Mouse (Mus musculus) kidney, embryonic 16.5 days (tissue): ENCODE measurements around the gene Mfsd5. TPM values are rescaled to one million over a fixed set of nuclear protein-coding genes. Genes with fewer than 3 reads are reported as not detected.

ENCODE experiments used
- ATAC-seq: fragments of 200-750 bp; cut with Nextera tagmentation; 2 replicates; pipeline ENCODE4 v1.8.0; 2017; ENCODE audit warnings: moderate TSS enrichment; ENCODE audit not compliant: low FRiP score, low TSS enrichment
- H3K27ac ChIP-seq: fragments of 300-500 bp; sonication (generic); 2 replicates; pipeline ENCODE4 v1.5.1; 2014; ENCODE audit warnings: low read length
- H3K27me3 ChIP-seq: fragments of 300-500 bp; sonication (generic); 2 replicates; pipeline ENCODE4 v1.6.1; 2014; ENCODE audit warnings: low read length, control low read depth, mixed read lengths; ENCODE audit not compliant: insufficient read depth
- H3K36me3 ChIP-seq: fragments of 300-500 bp; sonication (generic); 2 replicates; pipeline ENCODE4 v1.6.1; 2014; ENCODE audit warnings: low read length, control low read depth, mixed read lengths; ENCODE audit not compliant: insufficient read depth
- H3K4me1 ChIP-seq: fragments of 300-500 bp; sonication (generic); 2 replicates; pipeline ENCODE4 v1.6.1; 2014; ENCODE audit warnings: low read length, control low read depth, mixed read lengths; ENCODE audit not compliant: insufficient read depth
- H3K4me2 ChIP-seq: fragments of 300-500 bp; sonication (generic); replicated peaks from 2 replicates; pipeline ENCODE4 v1.6.1; 2014; ENCODE audit warnings: low read depth, low read length
- H3K4me3 ChIP-seq: fragments of 300-500 bp; sonication (generic); 2 replicates; pipeline ENCODE4 v1.5.1; 2014; ENCODE audit warnings: mild to moderate bottlenecking, low read length
- H3K9ac ChIP-seq: fragments of 300-500 bp; sonication (generic); replicated peaks from 2 replicates; pipeline ENCODE4 v1.6.1; 2014; ENCODE audit warnings: low read length
- H3K9me3 ChIP-seq: fragments of 300-500 bp; sonication (generic); 2 replicates; pipeline ENCODE4 v1.6.1; 2016; ENCODE audit warnings: low read length, control low read depth
- WGBS: fragments of 180-500 bp; shearing (Covaris S2); extraction: QIAGEN DNeasy Blood & Tissue Kit; methylation state at CpG from one replicate; pipeline ENCODE4 v1.1.7; 2014; 5-methylcytosine and 5-hydroxymethylcytosine counted together
- polyA plus RNA-seq: library from polyadenylated mRNA; unstranded; fragments of >200 nt; fragmentation: Nextera tagmentation; extraction: Ambion mirVana; gene quantifications from 2 replicates; pipeline ENCODE4 v1.2.1, GENCODE M21; 2015

Gene Mfsd5
- polyA plus RNA-seq, 1 experiment from 2014 or later: 78.8 TPM

DNA sequence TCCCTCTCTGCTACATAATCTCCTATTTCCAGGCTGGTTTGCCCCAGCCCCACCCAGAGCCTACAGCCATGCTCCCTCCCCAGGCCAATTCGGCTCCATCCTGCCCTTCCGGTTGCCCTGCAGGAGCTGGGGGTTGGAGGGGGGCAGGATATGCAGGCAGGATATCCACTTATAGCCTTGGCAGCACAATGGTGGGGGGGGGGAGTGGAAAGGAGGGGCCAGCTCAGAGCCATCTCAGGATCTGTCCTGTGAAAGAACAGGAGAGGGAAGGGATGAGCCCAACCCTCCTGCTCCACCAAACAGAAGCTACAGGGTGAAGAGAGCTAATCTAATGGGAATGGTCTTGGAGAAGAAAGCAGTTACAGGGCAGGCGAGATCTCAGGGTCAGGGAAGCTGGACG is 38.6 kb upstream of the Mfsd5 start:
- Histone ChIP-seq H3K4me3 (no peak overlapping the region), H3K9me3 (no peaks in the 10 kb centered on the region), H3K4me1 (peaks cover 48% of the 10 kb centered on the region), H3K9ac (no peak overlapping the region), H3K27ac (peak overlapping the region; percentile 11; the same call in 1 of the 2 replicates), H3K27me3 (no peaks in the 10 kb centered on the region), H3K36me3 (peaks cover 12% of the 10 kb centered on the region), H3K4me2 (no peak overlapping the region)
- WGBS: 67% methylated on average over 4 of the region's 4 CpGs
- ATAC-seq: peak; percentile 29; the same call in 1 of the 2 replicates

DNA sequence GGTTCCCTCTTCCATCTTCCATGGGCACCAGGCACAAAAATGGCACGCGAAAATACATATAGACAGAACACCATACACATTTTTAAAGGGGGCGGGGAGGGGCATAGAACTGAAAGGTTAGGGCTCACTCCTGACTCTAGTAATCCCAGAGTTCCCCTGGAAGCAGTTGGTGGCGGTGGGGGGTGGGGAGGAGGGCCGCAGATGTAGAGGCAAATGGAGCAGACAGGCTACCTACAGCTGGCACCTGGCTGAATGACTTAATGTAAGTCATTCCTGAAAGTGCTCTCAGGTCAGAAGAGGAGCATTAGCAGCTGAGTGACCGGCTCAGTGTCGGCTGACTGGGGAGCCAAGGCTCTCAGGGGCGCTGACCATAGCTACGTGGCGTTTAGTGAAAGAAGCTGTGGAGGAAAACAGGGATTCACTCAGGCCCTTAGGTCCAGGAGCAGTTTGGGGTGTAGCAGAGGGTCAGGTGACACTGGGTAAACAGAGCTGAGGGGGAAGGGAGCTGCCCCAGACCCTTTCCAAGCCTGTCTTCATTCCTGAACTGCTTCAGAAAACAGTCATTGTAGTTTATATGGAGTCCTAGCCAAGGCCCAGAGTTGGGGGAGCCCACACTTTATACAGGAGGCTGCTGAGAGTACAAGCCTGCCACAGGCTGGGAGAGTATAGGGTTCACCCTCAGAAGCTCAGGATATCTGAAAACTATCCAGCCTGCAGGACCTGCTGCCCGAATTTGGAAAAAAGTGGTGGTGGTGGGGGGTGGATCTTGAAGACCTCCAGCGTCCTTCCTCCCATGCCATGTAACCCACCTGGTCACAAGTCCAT is 36.6 kb upstream of the Mfsd5 start:
- Histone ChIP-seq H3K4me1 (peaks cover 43% of the 10 kb centered on the region), H3K27ac (peak overlapping the region; percentile 1; the same call in 1 of the 2 replicates), H3K4me3 (peak overlapping the region; percentile 71; the same call in 1 of the 2 replicates), H3K27me3 (no peaks in the 10 kb centered on the region), H3K36me3 (peaks cover 12% of the 10 kb centered on the region), H3K4me2 (peak overlapping the region; percentile 98), H3K9ac (peak overlapping the region; percentile 62), H3K9me3 (no peaks in the 10 kb centered on the region)
- no peak for ATAC-seq
- 39% methylated on average over 12 of the region's 12 CpGs for WGBS

DNA sequence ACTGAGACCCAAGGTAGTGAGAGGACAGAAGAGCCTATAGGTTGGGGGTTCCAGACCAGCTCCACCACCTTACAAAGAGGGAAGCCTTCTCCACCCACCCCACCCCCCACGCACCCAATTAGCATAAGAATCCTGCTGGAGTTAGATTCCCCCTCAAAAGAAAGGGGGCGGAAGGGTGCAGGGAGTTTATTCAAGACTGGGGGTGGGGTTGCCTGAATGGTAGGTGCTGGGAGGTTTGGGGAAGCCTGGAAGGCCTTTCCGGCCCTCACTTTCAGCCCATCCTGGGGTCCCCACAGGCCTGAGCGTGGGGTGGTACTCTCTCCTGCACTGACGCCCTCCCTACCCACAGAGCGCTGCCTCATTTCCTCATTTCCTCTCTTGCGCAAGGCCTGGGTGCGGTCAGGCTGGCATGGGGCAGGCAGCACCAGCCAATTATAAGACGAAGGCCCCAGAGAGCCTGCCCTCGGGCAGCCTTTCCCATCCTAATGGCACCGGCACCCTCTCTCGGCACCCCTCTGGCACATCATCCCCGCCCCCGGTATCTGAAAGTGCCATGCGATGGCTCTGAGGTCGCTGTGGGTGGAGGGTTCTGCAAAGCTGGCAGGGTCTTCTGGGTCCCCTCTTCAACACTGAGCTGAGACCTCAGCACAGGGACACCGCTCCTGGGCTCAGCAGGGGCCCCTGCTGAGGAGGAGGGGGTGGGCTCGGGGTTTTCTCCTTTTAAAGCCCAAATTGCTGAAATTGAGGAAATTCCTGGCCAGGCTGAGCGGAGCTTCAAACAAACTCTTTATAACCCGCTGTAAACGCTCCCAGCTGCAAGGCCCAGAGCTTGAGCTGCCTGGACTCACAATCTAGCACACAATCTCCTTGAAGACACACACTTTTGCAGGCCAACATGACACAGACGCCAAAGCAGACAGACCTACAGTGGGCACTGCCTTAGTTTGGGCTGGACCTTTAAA is 35.7 kb upstream of the Mfsd5 start:
- WGBS: 27% methylated on average over 22 of the region's 22 CpGs
- Histone ChIP-seq H3K4me2 (peak overlapping the region; percentile 98), H3K36me3 (peaks cover 6% of the 10 kb centered on the region; the same call in 1 of the 2 replicates), H3K9ac (peak overlapping the region; percentile 62), H3K27ac (peak overlapping the region; percentile 75), H3K27me3 (no peaks in the 10 kb centered on the region), H3K9me3 (no peaks in the 10 kb centered on the region), H3K4me1 (peaks cover 49% of the 10 kb centered on the region), H3K4me3 (peak overlapping the region; percentile 71)
- ATAC-seq: no peak

DNA sequence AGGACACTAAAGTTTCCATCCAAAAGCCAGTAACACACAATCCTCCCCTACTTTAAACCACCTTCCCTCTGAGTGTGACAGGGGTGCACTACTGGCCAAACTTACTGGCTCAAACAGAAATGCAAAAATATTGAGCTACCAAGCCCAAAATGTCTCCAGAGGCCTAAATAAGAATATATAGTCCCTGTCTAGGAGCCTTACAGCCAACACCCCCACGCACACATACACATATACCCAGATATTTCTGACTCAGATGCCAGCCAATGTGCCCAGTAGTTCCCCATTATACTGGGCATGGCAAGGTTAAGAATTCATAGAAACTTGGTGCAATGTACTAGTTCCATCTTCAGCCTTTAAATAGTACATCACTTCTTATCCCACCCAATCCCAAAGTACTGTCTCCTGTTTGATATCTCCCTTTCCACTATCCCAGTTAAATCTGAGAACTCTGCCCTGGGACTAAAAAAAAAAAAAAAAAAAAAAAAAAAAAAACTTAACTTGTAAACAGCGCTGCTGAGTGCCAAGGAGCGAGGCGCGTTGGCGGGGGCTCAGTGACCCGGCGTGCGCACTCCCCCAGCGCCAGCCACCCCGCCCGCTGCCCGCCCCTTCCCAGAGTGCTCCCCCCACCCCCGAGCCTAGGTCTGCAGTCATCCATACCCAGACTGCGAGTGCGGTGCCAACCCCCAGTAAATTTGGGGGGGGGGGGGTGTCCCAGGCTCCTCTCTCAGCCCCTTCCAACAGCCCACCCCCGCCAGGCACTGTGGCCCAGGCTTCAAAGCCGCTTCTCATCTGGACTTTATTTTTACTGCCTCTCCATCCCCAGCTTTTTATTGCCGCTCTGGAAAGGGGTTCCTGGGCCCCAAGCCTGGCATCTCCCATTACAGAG is 34.7 kb upstream of the Mfsd5 start:
- Histone ChIP-seq H3K4me3 (peak overlapping the region; percentile 71), H3K27me3 (no peaks in the 10 kb centered on the region), H3K9ac (peak overlapping the region; percentile 84), H3K4me1 (peaks cover 60% of the 10 kb centered on the region), H3K36me3 (no peaks in the 10 kb centered on the region), H3K27ac (peak overlapping the region; percentile 75), H3K4me2 (peak overlapping the region; percentile 98), H3K9me3 (no peaks in the 10 kb centered on the region)
- WGBS: 5% methylated on average over 19 of the region's 19 CpGs
- no peak for ATAC-seq

DNA sequence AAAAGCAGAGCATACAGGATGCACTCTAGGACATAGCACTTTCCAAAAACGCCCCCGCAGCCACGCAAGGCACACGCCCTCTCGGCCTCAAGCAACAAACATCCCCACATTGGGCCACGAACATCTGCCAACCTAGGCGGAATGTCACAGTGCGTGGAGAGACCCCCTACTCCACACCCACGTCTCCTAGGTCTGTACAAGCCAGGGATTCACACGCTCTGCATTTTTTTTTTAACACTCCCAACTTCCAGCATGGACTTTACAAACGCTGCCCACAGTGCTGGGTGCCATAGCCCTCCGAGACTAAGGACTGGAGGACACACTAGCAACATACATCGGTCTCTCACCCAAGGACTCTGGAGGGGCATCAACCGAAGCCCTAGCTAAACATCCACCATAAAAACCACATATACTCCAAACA is 33.8 kb upstream of the Mfsd5 start:
- WGBS: 2% methylated on average over 14 of the region's 14 CpGs
- Histone ChIP-seq H3K27me3 (no peaks in the 10 kb centered on the region), H3K9me3 (no peaks in the 10 kb centered on the region), H3K4me2 (peak overlapping the region; percentile 98), H3K4me3 (peak overlapping the region; percentile 71), H3K36me3 (no peaks in the 10 kb centered on the region), H3K9ac (peak overlapping the region; percentile 84), H3K27ac (peak overlapping the region; percentile 99), H3K4me1 (peaks cover 60% of the 10 kb centered on the region)
- no peak for ATAC-seq

DNA sequence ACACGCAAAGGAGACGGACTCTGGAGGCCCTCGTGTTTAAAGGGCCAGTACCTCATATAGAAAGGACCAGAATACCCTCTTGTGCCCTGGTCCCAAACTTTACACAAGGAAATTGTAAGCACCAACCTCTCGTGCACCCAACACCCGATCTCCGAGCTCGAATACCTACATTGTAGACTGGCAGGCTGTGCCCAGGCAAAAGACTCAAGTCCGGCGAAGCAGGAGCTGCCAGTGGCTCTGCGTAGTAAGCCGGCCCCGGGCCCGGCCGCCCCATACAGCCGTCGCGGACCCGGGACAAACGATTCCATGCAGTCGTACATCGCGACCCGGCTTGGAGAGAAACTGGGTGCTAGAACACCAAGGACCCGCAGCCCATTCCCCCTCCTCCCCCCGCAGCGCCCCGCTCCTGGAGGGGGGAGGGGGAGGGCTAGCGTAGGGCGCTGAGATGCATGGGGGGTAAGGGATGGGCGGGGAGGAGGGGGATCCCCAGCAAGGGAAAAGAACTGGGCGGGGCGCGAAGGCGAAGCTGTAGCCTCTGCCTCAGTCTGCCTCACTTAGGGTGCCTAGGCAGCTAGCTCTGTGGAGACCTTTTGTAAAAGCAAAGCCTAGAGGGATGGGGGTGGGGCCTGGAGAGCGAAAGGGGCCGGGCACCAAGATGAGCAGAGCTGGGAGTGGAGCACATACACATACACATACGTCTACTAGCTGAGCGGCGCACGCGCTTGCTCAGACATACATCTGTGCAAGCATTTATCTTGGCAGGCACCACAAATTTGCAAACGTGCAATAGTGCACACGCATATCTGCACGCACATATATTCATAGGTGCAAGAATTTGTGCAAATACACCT is 33.1 kb upstream of the Mfsd5 start:
- no peaks in the 10 kb centered on the region for H3K27me3 ChIP-seq
- H3K9me3 ChIP-seq: no peaks in the 10 kb centered on the region
- peak overlapping the region; percentile 98 for H3K4me2 ChIP-seq
- no peaks in the 10 kb centered on the region for H3K36me3 ChIP-seq
- peak overlapping the region; percentile 84 for H3K9ac ChIP-seq
- peak overlapping the region; percentile 71 for H3K4me3 ChIP-seq
- peak; percentile 77 for ATAC-seq
- peak overlapping the region; percentile 99 for H3K27ac ChIP-seq
- WGBS: under 1% methylated on average over 38 of the region's 44 CpGs
- H3K4me1 ChIP-seq: peaks cover 60% of the 10 kb centered on the region

DNA sequence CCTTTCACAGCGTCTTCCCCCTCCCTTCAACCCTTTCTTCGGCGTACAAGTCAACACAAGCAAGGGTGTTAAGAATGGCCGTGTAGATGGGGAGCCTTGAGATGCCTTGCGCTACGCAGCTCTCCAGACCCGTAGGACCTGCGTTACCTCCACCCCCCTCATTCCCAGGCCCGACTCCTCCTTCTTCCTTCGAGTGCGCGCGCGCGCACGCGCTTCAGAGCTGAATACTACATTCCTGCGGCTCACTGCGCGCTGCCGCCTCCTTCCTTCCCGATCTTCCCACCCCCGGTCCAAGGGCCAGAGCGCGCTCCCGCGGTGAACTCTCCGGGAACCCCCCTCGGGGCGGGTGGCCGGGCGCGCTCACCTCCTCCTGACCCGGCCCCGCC is 32.4 kb upstream of the Mfsd5 start:
- WGBS: under 1% methylated on average over 31 of the region's 35 CpGs
- Histone ChIP-seq H3K4me3 (peak overlapping the region; percentile 71), H3K4me1 (peaks cover 60% of the 10 kb centered on the region), H3K27me3 (no peaks in the 10 kb centered on the region), H3K9ac (peak overlapping the region; percentile 84), H3K9me3 (no peaks in the 10 kb centered on the region), H3K27ac (peak overlapping the region; percentile 99), H3K4me2 (peak overlapping the region; percentile 98), H3K36me3 (no peaks in the 10 kb centered on the region)
- ATAC-seq: peak; percentile 77

DNA sequence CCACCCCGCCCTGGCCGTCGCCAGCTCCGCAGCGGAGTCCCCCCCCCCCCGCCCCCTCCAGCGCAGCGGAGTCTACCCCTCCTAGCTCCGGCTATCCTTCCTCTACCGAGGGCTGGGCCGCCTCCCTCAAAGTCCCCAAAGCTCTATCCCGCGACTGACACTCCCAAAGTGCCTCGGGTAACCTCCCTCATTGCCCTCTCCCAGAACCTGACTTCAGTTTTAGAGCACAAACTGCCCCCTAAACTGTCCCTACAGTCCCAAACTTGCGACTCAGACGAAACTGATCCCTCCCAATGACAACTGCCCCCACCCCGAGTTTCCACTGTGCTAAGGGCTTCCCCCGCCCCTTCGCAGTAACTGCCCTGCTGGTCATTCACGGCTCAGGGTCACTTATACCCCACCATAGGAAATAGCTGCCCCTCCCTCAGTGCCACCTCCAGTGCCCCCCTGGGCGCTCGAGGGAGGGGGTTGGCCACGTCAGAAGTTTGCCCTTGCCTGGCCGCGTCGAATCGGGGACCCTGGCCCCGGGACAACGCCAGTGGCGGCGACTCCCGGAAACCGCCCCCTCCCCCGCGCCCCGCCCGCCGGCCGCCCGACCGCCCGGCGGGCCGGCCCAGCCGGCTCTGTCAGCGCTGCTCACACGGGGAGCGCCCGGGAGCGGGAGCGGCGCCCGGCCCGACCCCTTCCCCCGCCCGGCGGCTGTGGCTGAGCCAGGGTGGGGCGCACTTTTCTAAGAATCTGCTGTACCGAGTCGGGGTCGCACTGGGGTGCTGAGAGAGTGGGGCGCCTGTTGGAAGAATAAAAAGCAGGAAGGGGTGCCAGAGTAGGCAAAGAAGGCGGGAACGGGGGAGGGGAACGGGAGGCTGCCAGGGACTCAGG is 31.8 kb upstream of the Mfsd5 start:
- H3K9ac ChIP-seq: peak overlapping the region; percentile 84
- H3K4me3 ChIP-seq: peak overlapping the region; percentile 71
- peak; percentile 70 for ATAC-seq
- no peaks in the 10 kb centered on the region for H3K9me3 ChIP-seq
- WGBS: under 1% methylated on average over 51 of the region's 65 CpGs
- H3K4me1 ChIP-seq: peaks cover 54% of the 10 kb centered on the region
- H3K27ac ChIP-seq: peak overlapping the region; percentile 99
- H3K27me3 ChIP-seq: no peaks in the 10 kb centered on the region
- peaks cover 4% of the 10 kb centered on the region; the same call in 1 of the 2 replicates for H3K36me3 ChIP-seq
- peak overlapping the region; percentile 98 for H3K4me2 ChIP-seq
